Mouse (Mus musculus) heart, embryonic 11.5 days (tissue): ENCODE measurements around the gene Sgms1. TPM values are rescaled to one million over a fixed set of nuclear protein-coding genes. Genes with fewer than 3 reads are reported as not detected.
A peak's percentile ranks its signal among the peaks of the same experiment; 100 is the strongest.
"Not testable (repeated sequence)": the region's sequence is repeated elsewhere in the genome, so short reads cannot be mapped to it uniquely, and the experiment has no call there.

Experiments used
- ATAC-seq: fragments of 200-750 bp; cut with Nextera tagmentation; replicated peaks from 2 replicates; pipeline ENCODE4 v1.8.0; 2017; ENCODE audit warnings: moderate library complexity; ENCODE audit not compliant: insufficient number of reproducible peaks, low FRiP score, low TSS enrichment
- H3K27ac ChIP-seq: fragments of 300-500 bp; sonication (generic); 2 replicates; pipeline ENCODE4 v1.5.1; 2014; ENCODE audit warnings: mild to moderate bottlenecking, low read depth, low read length
- H3K27me3 ChIP-seq: fragments of 300-500 bp; sonication (generic); 2 replicates; pipeline ENCODE4 v1.6.1; 2014; ENCODE audit warnings: mild to moderate bottlenecking, low read length, mixed read lengths; ENCODE audit not compliant: control insufficient read depth, insufficient read depth
- H3K36me3 ChIP-seq: fragments of 300-500 bp; sonication (generic); 2 replicates; pipeline ENCODE4 v1.6.1; 2014; ENCODE audit warnings: mild to moderate bottlenecking, low read length, moderate library complexity, mixed read lengths; ENCODE audit not compliant: control insufficient read depth, insufficient read depth
- H3K4me1 ChIP-seq: fragments of 300-500 bp; sonication (generic); 2 replicates; pipeline ENCODE4 v1.6.1; 2014; ENCODE audit warnings: low read length; ENCODE audit not compliant: control insufficient read depth, insufficient read depth
- H3K4me2 ChIP-seq: fragments of 300-500 bp; sonication (generic); 2 replicates; pipeline ENCODE4 v1.6.1; 2014; ENCODE audit warnings: mild to moderate bottlenecking, moderate library complexity
- H3K4me3 ChIP-seq: fragments of 300-500 bp; sonication (generic); 2 replicates; pipeline ENCODE4 v1.5.1; 2014; ENCODE audit warnings: low read depth, low read length
- H3K9ac ChIP-seq: fragments of 300-500 bp; sonication (generic); 2 replicates; pipeline ENCODE4 v1.6.1; 2014; ENCODE audit warnings: mild to moderate bottlenecking, low read depth, low read length, moderate library complexity
- H3K9me3 ChIP-seq: fragments of 300-500 bp; sonication (generic); replicated peaks from 2 replicates; pipeline ENCODE4 v1.6.1; 2016; ENCODE audit warnings: low read length; ENCODE audit not compliant: control insufficient read depth
- WGBS: fragments of 180-500 bp; shearing (Covaris S2); extraction: QIAGEN DNeasy Blood & Tissue Kit; methylation state at CpG from one replicate; pipeline ENCODE4 v1.1.7; 2014; ENCODE audit not compliant: insufficient replicate concordance; 5-methylcytosine and 5-hydroxymethylcytosine counted together
- polyA plus RNA-seq: library from polyadenylated mRNA; unstranded; fragments of >200 nt; fragmentation: Nextera tagmentation; extraction: Ambion mirVana; gene quantifications from 2 replicates; pipeline ENCODE4 v1.2.1, GENCODE M21; 2014

Sgms1 gene
- polyA plus RNA-seq, 1 experiment from 2014 or later = 36.8 TPM

- WGBS = 67% methylated on average over 6 of the region's 6 CpGs
- Histone ChIP-seq H3K9me3 (no peaks in the 10 kb centered on the region), H3K9ac (no peak overlapping the region), H3K4me3 (no peak overlapping the region), H3K4me2 (no peak overlapping the region), H3K27ac (no peak overlapping the region), H3K36me3 (no peaks in the 10 kb centered on the region), H3K27me3 (no peaks in the 10 kb centered on the region), H3K4me1 (peaks cover 8% of the 10 kb centered on the region)
- ATAC-seq = no peak
Observed at GRCm38 (mm10) chr19:32152529-32152928, 237.0 kb downstream of the Sgms1 start.

- WGBS = 76% methylated on average over 5 of the region's 5 CpGs
- ATAC-seq = no peak
Observed at GRCm38 (mm10) chr19:32148710-32149109, 240.8 kb downstream of the Sgms1 start.

GRCm38 (mm10) chr19:32142383-32142782 is 247.1 kb downstream of the Sgms1 start:
- Histone ChIP-seq H3K4me1 (peaks cover 14% of the 10 kb centered on the region; the same call in 1 of the 2 replicates), H3K27ac (no peak overlapping the region), H3K4me2 (no peak overlapping the region), H3K36me3 (no peaks in the 10 kb centered on the region), H3K9me3 (no peaks in the 10 kb centered on the region), H3K9ac (no peak overlapping the region), H3K27me3 (no peaks in the 10 kb centered on the region), H3K4me3 (no peak overlapping the region)
- no peak for ATAC-seq
- 87% methylated on average over 6 of the region's 6 CpGs for WGBS

More at GRCm38 (mm10) chr19:32148710-32149109, 240.8 kb downstream of the Sgms1 start:
- Histone ChIP-seq H3K27me3 (no peaks in the 10 kb centered on the region), H3K4me3 (no peak overlapping the region), H3K4me1 (no peaks in the 10 kb centered on the region), H3K9ac (no peak overlapping the region), H3K27ac (no peak overlapping the region), H3K9me3 (no peaks in the 10 kb centered on the region), H3K36me3 (no peaks in the 10 kb centered on the region), H3K4me2 (no peak overlapping the region)

GRCm38 (mm10) chr19:32138361-32139088 is 251.0 kb downstream of the Sgms1 start:
- no peak for ATAC-seq
- Histone ChIP-seq H3K27ac (no peak overlapping the region), H3K4me1 (peaks cover 23% of the 10 kb centered on the region), H3K4me2 (no peak overlapping the region), H3K9ac (no peak overlapping the region), H3K4me3 (no peak overlapping the region), H3K27me3 (no peaks in the 10 kb centered on the region), H3K36me3 (no peaks in the 10 kb centered on the region), H3K9me3 (no peaks in the 10 kb centered on the region)
- 42% methylated on average over 14 of the region's 14 CpGs for WGBS

DNA sequence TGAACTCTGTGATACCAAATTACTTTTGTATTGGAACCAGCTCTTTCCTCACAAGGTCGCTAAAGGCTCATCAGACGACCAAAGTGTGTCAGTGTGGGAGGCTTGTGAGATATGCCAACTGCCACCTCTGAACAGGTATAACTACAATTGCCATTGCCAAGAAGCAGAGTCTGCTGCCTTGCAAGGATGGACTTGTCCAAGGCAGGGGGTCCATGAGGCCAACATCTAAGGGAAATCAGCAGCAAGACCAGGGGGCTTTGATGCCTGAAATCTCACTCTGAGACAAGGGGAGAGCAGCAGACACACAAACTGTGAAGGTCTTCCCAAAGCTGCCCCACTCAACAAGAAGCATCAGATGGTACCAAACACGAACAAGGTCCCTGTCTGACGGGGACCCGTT is 251.6 kb downstream of the Sgms1 start:
- no peaks in the 10 kb centered on the region for H3K27me3 ChIP-seq
- no peaks in the 10 kb centered on the region for H3K36me3 ChIP-seq
- H3K9ac ChIP-seq = no peak overlapping the region
- no peaks in the 10 kb centered on the region for H3K9me3 ChIP-seq
- H3K27ac ChIP-seq = no peak overlapping the region
- 81% methylated on average over 5 of the region's 5 CpGs for WGBS
- H3K4me1 ChIP-seq = peaks cover 23% of the 10 kb centered on the region
- no peak for ATAC-seq
- no peak overlapping the region for H3K4me2 ChIP-seq
- H3K4me3 ChIP-seq = no peak overlapping the region

- ATAC-seq = peak; percentile 64
- Histone ChIP-seq H3K4me3 (no peak overlapping the region), H3K36me3 (no peaks in the 10 kb centered on the region), H3K4me1 (peaks cover 23% of the 10 kb centered on the region), H3K4me2 (no peak overlapping the region), H3K27ac (no peak overlapping the region), H3K27me3 (no peaks in the 10 kb centered on the region), H3K9me3 (no peaks in the 10 kb centered on the region), H3K9ac (no peak overlapping the region)
- whole genome bisulfite sequencing = 36% methylated on average over 4 of the region's 4 CpGs
Observed at GRCm38 (mm10) chr19:32136888-32137625, 252.5 kb downstream of the Sgms1 start.

DNA sequence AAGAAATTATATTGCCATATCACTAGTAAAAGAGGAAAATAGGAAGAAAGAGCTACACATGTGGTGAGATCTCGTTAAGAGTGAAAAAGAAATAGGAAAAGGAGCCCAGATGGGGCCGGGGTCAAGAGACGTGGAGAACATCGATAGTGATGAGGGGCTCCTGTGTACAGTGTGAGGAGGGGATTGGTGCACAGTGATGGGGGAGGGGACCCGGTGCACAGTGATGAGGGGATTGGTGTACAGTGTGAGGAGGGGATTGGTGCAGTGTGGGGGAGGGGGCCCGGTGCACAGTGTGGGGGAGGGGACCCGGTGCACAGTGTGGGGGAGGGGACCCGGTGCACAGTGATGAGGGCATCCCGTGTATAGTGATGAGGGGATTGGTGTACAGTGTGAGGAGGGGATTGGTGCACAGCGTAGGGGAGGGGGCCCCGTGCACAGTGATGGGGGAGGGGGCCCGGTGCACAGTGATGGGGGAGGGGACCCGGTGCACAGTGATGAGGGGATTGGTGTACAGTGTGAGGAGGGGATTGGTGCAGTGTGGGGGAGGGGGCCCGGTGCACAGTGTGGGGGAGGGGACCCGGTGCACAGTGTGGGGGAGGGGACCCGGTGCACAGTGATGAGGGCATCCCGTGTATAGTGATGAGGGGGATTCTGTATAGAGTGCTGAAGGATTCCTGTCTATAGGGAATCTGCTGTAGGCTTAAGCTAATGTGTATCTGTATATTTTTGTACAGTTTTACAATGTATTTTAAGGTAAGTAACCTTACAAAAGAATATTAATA is 257.6 kb downstream of the Sgms1 start:
- H3K27ac ChIP-seq, ATAC-seq, H3K4me3 ChIP-seq, H3K4me1 ChIP-seq, H3K9ac ChIP-seq, H3K27me3 ChIP-seq, H3K4me2 ChIP-seq, H3K9me3 ChIP-seq, H3K36me3 ChIP-seq: not testable (repeated sequence)
- WGBS = 87% methylated on average over 14 of the region's 17 CpGs

DNA sequence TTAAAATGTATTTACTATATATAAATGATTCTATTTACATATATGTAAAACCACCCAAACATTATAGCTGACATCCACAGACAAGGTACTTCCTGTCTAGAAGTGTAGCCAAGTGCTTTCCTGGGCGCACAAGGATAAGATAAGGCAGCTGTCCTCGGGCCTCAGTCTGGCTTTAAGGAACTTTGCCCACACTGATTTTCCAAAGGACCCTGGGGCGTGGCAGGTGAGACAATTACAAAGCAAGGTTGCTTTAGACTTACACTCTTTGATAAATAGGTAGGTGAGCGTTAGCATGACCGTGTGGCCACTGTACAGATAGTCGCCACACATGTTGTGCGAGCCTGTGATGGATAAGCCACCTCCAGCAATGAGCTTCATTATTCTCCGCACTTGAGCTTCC is 260.2 kb downstream of the Sgms1 start:
- 0 out of 2 replicates have a peak, but pooled peaks cover 2% of the 10 kb centered on the region for H3K4me1 ChIP-seq
- no peak for ATAC-seq
- H3K36me3 ChIP-seq = no peaks in the 10 kb centered on the region
- H3K4me2 ChIP-seq = no peak overlapping the region
- 73% methylated on average over 8 of the region's 8 CpGs for WGBS
- no peak overlapping the region for H3K4me3 ChIP-seq
- H3K27ac ChIP-seq = no peak overlapping the region
- no peak overlapping the region for H3K9ac ChIP-seq
- no peaks in the 10 kb centered on the region for H3K27me3 ChIP-seq
- no peaks in the 10 kb centered on the region for H3K9me3 ChIP-seq
